Mouse (Mus musculus) hindlimb bud, embryonic 11.5 days (tissue): ENCODE measurements at regions not wholly inside any gene's neighbourhood (a gene's known extent, or its start where the extent isn't known, plus 50 kb on each side); places are given as distances from the start of the nearest gene placed in this dataset.

Source experiments
- DNase-seq: peaks from one replicate; pipeline ENCODE4 v3.0.0-alpha.2; 2012; ENCODE audit warnings: low read depth, low spot score; ENCODE audit errors: extremely low spot score

DNA sequence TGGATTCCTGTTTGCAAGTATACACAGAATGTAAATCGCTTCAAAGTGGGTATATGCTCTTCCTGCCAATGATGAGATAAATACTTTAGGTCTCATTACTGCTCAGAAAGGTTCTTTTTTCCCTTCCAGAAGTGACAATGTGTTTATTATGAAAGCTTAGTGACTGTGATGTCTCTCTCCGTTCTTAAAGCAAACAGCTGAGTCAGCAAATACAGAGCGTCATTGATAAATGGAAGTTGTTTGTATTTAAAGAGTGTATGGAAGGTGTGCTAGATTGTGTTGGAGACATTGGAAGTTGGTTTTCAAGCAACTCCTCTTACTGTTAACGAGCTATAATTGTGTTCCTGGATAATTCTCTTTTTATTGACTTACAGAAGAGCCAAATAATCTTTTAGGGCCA lies 408.0 kb downstream of the Prr30 start:
- no peak for DNase-seq

DNA sequence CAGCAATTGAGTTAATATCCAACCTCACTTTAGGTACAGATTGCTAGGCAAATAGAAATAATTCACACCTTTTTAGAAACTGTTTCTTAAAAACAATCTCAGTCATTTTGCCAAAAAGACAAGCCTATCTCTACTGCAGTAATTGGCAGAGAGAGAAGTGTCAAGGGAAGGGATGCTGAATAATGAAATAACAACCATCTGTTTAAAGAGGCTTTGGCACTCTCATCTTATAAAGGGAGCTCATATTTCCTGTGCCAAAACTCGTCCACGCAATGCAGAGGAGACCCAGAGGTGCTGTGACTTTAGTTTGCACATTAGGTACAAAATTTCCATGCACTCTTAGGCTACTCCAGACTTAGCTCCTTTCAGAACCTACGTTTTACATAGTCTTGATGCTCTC lies 418.2 kb downstream of the Prr30 start:
- no peak for DNase-seq

DNA sequence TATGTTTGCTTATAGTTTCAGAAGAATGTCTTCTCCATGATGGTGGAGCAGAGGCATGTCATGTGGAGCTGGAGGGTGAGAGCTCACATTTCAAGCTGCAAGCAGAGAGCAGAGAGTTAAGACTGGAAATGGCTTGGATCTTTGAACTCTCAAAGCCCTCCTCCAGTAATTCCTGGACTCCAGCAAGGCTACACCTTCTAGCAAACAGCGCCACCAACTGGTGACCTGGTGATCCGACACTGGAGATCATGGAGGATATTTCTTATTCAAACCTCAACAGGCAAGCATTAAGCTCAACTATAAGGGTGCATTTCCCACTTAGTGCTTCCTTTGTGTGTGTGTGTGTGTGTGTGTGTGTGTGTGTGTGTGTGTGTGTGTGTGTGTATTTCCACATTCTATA lies 446.2 kb downstream of the Prr30 start:
- DNase-seq: no peak

DNA sequence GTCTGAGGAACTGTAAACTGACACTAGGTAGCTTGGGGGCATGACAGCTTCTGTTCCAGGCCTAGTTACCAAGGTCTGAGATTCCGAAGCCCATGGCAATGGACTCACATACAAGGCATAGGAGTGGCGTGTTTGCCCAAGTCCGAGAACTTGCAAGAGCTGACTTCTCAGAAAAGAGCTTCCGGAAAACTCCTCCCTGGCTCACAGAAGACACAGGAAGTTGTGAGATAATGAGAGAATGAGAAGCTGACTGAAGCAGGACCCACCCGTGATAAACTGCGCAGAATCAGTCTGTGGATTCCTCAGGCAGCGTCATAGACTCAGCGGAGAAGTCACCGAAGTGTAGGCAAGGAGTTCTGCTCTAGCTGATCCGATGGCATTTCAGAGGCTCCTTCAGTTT lies 447.4 kb downstream of the Prr30 start:
- no peak for DNase-seq

- DNase-seq: no peak
Measured at GRCm38 (mm10) chr14:100749737-100750541, 450.2 kb downstream of the Prr30 start.

DNA sequence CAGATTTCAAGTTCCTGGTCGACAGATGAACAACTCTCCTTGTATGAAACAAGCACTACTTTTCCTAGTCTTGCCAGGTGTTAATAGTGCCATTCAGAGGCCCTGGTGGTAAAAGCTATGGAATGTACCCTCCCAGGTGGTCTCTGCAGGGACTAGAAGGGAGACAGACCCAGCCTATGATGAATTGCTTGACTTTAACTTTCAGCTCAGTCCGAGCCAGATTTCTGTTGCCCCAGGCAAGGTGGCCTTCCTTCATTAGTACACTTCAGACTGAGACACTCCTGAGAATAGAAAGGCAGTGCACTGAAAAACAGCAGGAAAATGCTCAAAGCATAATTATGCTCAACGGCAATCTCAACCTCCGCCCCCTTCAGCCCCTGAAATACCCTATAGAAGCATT lies 450.8 kb upstream of the Klf12 start:
- DNase-seq: no peak

DNA sequence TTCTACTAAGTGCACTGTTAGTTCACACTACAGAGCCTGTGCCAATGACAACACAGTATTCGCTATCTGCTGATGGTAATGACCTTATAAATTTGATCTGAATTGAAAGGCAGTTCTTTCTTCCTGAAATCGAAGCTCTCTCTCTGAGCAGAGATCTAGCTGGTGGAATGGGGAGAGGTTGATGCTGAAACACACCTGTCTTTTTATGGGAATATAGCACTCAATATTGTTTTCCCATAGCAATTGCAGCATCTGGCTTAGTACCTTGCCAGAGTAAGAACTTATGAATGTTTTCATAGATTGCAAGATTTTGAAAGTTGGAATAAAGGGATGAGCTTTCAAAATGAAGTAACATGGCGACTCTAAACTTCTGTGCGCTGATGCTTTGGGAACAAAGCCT lies 444.0 kb upstream of the Klf12 start:
- DNase-seq: peak; percentile 22

DNA sequence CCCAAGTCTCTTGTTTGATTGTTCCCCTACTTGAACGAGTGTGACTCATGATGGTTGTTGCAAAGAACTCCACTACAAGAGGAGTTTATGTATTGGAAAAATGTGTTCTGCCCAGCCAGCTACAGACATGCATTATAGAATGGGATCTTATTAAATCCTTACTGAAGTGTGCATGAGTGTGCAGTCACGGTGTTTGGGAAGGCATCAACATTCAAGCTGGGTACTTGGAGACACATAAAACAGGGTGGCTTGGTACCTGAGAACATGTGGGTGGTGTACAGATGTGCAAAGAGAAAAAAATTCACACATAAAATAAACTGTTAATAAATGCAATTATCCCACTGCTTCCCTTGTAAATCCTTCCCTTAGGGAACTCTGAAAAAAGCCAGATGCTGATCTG lies 443.2 kb upstream of the Klf12 start:
- peak; percentile 12 for DNase-seq

- DNase-seq: no peak
Measured at GRCm38 (mm10) chr14:100724962-100725361, 440.5 kb upstream of the Klf12 start.

GRCm38 (mm10) chr14:100720667-100721066 lies 436.2 kb upstream of the Klf12 start:
- no peak for DNase-seq

DNA sequence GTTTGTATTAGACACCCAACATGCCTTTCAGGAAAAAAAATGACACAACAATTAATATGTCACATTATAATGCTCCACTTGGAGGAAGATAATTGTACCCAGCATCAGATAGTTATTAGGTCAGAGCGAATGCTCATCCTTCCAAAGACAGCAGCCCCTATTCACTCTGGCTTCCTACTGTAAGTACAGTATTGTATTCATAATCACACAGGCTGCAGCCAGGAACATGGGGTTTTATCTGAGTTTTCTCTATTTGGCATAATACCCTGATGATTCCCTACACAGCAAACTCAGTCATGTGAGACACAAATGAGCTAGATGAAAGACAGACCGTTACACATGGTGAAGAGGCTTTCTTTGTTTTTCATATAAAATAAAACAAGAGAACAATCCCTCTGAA lies 430.5 kb upstream of the Klf12 start:
- no peak for DNase-seq

DNA sequence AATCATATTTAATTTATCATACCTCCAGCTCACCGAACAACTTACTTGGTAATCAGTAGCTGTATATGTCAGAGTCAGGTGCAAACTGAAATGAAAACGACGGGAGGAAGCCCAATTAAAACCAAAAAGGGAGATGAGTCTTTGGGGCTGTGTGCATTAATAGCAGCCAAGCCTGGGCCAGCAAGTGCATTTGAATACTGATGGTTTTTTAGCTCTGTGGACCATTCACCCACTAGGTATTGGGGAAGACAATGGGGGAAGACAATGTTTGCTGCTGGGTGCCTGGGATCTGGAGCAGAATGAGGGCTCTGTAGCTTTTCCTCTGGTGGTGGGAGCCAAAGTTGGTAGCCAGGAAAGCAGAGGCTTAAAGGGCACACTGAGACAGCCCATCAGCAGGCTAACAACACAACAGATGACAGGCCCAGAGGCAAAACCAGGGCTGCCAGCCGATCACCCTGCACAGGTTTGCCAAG lies 429.6 kb upstream of the Klf12 start:
- DNase-seq: no peak

DNA sequence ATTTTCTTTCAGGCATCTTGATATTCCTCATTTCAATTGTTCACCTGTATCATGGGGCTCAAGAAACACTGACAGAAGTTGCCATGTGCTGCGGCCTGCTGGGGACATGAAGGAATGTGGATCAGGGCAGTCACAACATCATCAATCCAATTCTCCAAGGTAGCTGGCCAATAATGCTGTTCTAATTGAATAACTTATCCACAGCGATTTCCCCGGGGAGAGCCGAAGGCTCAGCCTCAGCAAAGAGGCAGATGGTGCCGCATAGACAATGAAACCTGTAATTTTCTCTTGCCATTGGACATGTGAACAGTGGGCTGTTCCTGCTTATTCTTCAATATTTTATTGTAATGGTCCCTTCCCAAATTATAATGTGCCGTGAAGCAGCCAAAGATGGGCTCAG lies 429.1 kb upstream of the Klf12 start:
- DNase-seq: no peak

- DNase-seq: no peak
Measured at GRCm38 (mm10) chr14:100665361-100665955, 381.0 kb upstream of the Klf12 start.

DNA sequence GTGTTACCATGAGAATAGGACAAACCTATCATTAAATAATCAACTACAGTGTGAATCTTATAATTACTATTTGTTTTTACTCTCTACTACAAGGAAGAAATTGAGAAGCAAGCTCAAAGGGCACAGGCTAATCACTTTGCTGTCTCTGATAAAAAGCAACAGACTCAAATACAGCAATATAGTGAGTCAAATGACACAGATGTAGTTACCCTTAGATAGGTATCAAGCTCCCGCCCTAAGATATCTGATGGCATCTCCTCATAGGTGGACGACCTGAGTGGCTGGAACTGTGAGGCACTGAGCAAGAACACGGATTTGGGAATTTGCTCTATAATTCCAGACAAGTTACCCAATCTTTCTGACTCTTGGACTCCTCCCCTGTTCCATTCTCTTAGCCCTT lies 379.7 kb upstream of the Klf12 start:
- no peak for DNase-seq

DNA sequence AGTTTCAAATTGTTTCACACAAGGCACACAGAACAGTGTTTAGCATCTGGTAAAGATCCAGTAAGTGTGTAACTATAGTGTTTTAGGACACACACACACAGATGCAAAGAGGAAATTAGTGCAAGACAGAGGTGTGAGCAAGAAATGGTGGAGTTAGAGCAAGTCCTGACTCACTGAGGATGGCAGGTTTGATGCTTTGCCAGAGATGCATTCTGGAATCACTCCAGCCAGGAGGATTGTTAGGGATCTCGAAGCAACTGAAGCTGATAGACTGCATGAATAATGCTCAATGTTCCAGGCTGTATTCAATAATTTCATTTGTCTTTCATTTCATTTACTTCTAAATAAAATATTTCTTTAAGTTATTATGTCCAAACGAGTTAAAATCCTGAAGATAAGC lies 357.6 kb upstream of the Klf12 start:
- no peak for DNase-seq

DNA sequence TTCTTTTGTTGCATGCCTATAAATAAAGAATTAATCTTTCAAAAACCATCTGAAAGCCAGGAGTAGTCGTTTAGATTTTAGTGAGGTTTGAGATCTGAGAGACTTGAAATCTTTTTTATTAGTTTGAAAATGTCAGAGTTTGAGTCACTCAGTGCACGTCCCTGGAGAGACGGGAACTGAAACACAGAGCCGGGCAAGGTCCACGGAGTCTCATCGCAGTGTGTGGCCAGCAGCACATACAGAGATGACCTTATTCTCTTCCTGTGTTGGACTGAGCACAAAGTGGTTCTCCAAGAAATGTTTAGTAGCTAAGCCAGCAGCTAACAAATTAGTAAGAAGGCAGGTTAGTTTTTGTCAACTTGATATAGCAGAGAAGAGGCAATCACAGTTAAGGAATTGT lies 350.0 kb upstream of the Klf12 start:
- no peak for DNase-seq

GRCm38 (mm10) chr14:100631676-100632075 lies 347.2 kb upstream of the Klf12 start:
- DNase-seq: no peak

DNA sequence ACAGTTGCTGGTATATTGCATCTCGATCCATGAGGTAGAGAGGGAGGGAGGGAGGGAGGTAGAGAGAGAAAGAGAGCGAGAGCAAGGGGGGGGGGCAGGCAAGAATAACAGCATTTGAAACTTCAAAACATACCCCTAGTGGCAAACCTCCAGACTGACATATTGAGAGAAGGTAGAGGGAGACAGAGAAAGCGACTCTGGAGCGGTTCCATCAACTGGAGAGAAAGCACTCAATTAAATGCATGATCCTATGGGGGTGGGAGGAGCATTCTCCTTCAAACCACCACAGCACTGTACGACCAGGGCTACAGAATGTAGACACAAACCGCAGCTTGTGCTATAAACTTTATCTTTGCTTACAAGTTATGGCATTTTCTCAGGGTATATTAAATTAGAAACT lies 345.7 kb upstream of the Klf12 start:
- no peak for DNase-seq

DNA sequence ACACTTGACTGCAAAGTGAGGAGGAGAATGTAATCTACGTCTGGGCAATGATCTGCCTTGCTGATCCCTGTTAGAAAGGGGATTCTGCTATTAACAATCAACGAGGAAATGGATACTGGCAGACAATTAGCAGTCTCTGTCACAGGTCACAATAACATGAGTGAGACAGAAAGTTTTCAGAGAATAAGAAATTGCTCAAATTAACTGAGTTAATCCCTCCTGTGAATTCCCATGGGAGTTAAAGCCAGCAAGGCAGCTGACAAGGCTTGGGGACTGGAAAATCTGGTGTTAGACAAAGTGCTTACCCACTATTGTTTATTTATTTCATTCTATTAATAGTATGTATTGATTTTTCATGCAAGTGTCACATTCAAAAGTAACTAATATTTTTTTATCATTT lies 343.0 kb upstream of the Klf12 start:
- DNase-seq: no peak

GRCm38 (mm10) chr14:100619656-100620030 lies 335.2 kb upstream of the Klf12 start:
- no peak for DNase-seq

DNA sequence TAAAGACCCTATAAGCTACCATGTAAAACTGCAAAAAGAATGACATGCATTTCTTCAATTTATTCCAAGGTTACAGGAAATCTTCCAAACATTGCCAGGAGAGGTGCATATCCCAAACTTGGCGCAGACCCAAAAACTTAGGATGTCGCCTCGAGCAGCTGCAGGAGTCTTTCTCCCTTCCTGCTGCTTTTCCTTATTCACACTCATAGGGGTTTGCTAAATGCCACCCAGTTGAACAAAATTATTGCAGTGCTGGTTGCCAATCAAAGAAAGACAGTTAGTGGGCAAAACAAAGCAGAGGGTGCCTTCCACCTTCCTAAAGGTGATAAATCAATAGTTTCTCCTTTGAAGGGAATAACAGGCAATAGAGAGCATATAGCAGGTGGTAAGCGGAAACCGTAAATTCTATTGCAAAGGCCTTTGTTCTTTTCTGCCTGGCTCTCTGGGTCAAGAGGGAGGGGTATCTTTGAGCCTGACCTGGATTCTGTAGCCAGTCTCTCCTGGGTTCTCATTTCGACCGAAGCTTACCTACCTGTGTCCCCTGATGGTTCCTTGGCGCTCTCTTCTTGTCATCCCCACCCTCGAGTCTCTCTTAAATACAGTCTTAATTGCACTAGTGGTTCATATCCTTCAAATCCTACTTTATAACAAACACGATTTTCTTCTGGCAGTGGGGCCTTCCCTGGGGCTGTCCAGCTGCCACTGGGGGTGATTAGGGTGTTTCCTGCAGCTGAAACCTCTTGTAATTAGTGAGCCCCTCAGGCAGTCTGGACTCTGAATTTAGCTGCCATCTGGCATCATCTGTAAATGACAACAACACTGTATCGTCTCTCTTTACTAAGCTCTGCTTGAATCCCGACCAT lies 334.5 kb upstream of the Klf12 start:
- peak; percentile 37 for DNase-seq
